Mouse (Mus musculus) lung, adult 10 weeks (tissue): Measurements from ENCODE around the gene Ankrd42. TPM values are rescaled to one million over a fixed set of nuclear protein-coding genes. Genes with fewer than 3 reads are reported as not detected.

Source experiments
- polyA plus RNA-seq: library from polyadenylated mRNA; stranded (reverse); fragments of 350-450 nt; fragmentation: Illumina TruSeq; extraction: RNeasy Lipid Tissue Mini Kit (QIAGEN cat#74804); gene quantifications from one replicate; pipeline ENCODE4 v1.2.3, GENCODE M21; 2014; ENCODE audit warnings: low read depth, low replicate concordance; ENCODE audit not compliant: insufficient read depth

The Ankrd42 gene
- 3.9 TPM for polyA plus RNA-seq

GRCm38 (mm10) chr7:92637021-92637625 lies at the start of gene Ankrd42:
Ankrd42 (minus strand) TSS chr7:92637142.

GRCm38 (mm10) chr7:92669507-92670471 lies 32.8 kb upstream of the Ankrd42 start, which contains the start of gene Pcf11:
Pcf11 (minus strand) TSS chr7:92669934.

GRCm38 (mm10) chr7:92560986-92561876 lies 75.7 kb downstream of the Ankrd42 start, which contains the start of gene Ccdc90b:
Ccdc90b (plus strand) TSS chr7:92561149.

Other genes starting within 250 kb of the Ankrd42 start
- gene Ccdc90b, start 76.0 kb downstream of the Ankrd42 start, polyA plus RNA-seq = 24.5 TPM
- 15.3 TPM for gene Pcf11, start 32.8 kb upstream of the Ankrd42 start, polyA plus RNA-seq
- gene Rab30, start 104.5 kb upstream of the Ankrd42 start, polyA plus RNA-seq = 1.7 TPM
- 0.28 TPM for gene Ddias, start 237.1 kb upstream of the Ankrd42 start, polyA plus RNA-seq
- gene Prcp, start 237.3 kb upstream of the Ankrd42 start, polyA plus RNA-seq = 21.9 TPM